Mouse (Mus musculus) heart, embryonic 16.5 days (tissue): Measurements from ENCODE around the gene Faap20. TPM values are rescaled to one million over a fixed set of nuclear protein-coding genes. Genes with fewer than 3 reads are reported as not detected.

Experiments used
- ATAC-seq: fragments of 200-750 bp; cut with Nextera tagmentation; replicated peaks from 2 replicates; pipeline ENCODE4 v1.8.0; 2017; ENCODE audit warnings: moderate number of reproducible peaks; ENCODE audit not compliant: insufficient read depth, low FRiP score; ENCODE audit errors: extremely low read depth
- H3K27ac ChIP-seq: fragments of 300-500 bp; sonication (generic); 2 replicates; pipeline ENCODE4 v1.5.1; 2014; ENCODE audit warnings: mild to moderate bottlenecking, low read length, control low read depth, moderate library complexity
- H3K27me3 ChIP-seq: fragments of 300-500 bp; sonication (generic); 2 replicates; pipeline ENCODE4 v1.6.1; 2014; ENCODE audit warnings: low read length, mixed read lengths; ENCODE audit not compliant: control insufficient read depth, insufficient read depth
- H3K36me3 ChIP-seq: fragments of 300-500 bp; sonication (generic); 2 replicates; pipeline ENCODE4 v1.6.1; 2014; ENCODE audit not compliant: control insufficient read depth, insufficient read depth
- H3K4me1 ChIP-seq: fragments of 300-500 bp; sonication (generic); 2 replicates; pipeline ENCODE4 v1.6.1; 2014; ENCODE audit warnings: low read length, mixed read lengths; ENCODE audit not compliant: control insufficient read depth, insufficient read depth
- H3K4me2 ChIP-seq: fragments of 300-500 bp; sonication (generic); 2 replicates; pipeline ENCODE4 v1.6.1; 2014; ENCODE audit warnings: low read depth, mild to moderate bottlenecking, control low read depth, low read length
- H3K4me3 ChIP-seq: fragments of 300-500 bp; sonication (generic); 2 replicates; pipeline ENCODE4 v1.5.1; 2014; ENCODE audit warnings: mild to moderate bottlenecking, control low read depth, low read length
- H3K9ac ChIP-seq: fragments of 300-500 bp; sonication (generic); 2 replicates; pipeline ENCODE4 v1.6.1; 2014; ENCODE audit warnings: low read length, control low read depth
- H3K9me3 ChIP-seq: fragments of 300-500 bp; sonication (generic); replicated peaks from 2 replicates; pipeline ENCODE4 v1.6.1; 2016; ENCODE audit warnings: low read length; ENCODE audit not compliant: control insufficient read depth
- WGBS: fragments of 180-500 bp; shearing (Covaris S2); extraction: QIAGEN DNeasy Blood & Tissue Kit; methylation state at CpG from one replicate; pipeline ENCODE4 v1.1.7; 2014; 5-methylcytosine and 5-hydroxymethylcytosine counted together
- polyA plus RNA-seq: library from polyadenylated mRNA; unstranded; fragments of >200 nt; fragmentation: Nextera tagmentation; extraction: Ambion mirVana; gene quantifications from 2 replicates; pipeline ENCODE4 v1.2.1, GENCODE M21; 2015

Gene Faap20
- polyA plus RNA-seq, 1 experiment from 2014 or later, result 68.4 TPM

- Histone ChIP-seq H3K27ac (no peak overlapping the region), H3K4me3 (no peak overlapping the region), H3K9me3 (no peaks in the 10 kb centered on the region), H3K27me3 (no peaks in the 10 kb centered on the region), H3K36me3 (no peaks in the 10 kb centered on the region), H3K9ac (no peak overlapping the region), H3K4me2 (no peak overlapping the region), H3K4me1 (peaks cover 19% of the 10 kb centered on the region)
- no peak for ATAC-seq
- WGBS, result 71% methylated on average over 8 of the region's 8 CpGs
Measured at GRCm38 (mm10) chr4:155279054-155279453, 29.5 kb downstream of the Faap20 start.

GRCm38 (mm10) chr4:155279926-155280767, 30.5 kb downstream of the Faap20 start:
- WGBS, result 43% methylated on average over 16 of the region's 16 CpGs
- peaks cover 19% of the 10 kb centered on the region for H3K4me1 ChIP-seq
- H3K27me3 ChIP-seq, result no peaks in the 10 kb centered on the region
- no peak overlapping the region for H3K4me3 ChIP-seq
- no peaks in the 10 kb centered on the region for H3K9me3 ChIP-seq
- no peak overlapping the region for H3K4me2 ChIP-seq
- no peaks in the 10 kb centered on the region for H3K36me3 ChIP-seq
- H3K9ac ChIP-seq, result no peak overlapping the region
- ATAC-seq, result no peak
- no peak overlapping the region for H3K27ac ChIP-seq

- ATAC-seq, result no peak
- Histone ChIP-seq H3K4me1 (peaks cover 19% of the 10 kb centered on the region), H3K27ac (no peak overlapping the region), H3K9me3 (no peaks in the 10 kb centered on the region), H3K9ac (no peak overlapping the region), H3K27me3 (no peaks in the 10 kb centered on the region), H3K4me3 (no peak overlapping the region), H3K4me2 (no peak overlapping the region), H3K36me3 (no peaks in the 10 kb centered on the region)
- WGBS, result 77% methylated on average over 1 of the region's 1 CpGs
Measured at GRCm38 (mm10) chr4:155280768-155281121, 31.1 kb downstream of the Faap20 start.

- Histone ChIP-seq H3K4me3 (no peak overlapping the region), H3K27ac (no peak overlapping the region), H3K4me2 (no peak overlapping the region), H3K27me3 (no peaks in the 10 kb centered on the region), H3K9me3 (no peaks in the 10 kb centered on the region), H3K4me1 (peaks cover 19% of the 10 kb centered on the region), H3K36me3 (no peaks in the 10 kb centered on the region), H3K9ac (no peak overlapping the region)
- no peak for ATAC-seq
- 62% methylated on average over 2 of the region's 2 CpGs for WGBS
Measured at GRCm38 (mm10) chr4:155281227-155281626, 31.6 kb downstream of the Faap20 start.

GRCm38 (mm10) chr4:155281652-155282051, 32.0 kb downstream of the Faap20 start:
- Histone ChIP-seq H3K27me3 (no peaks in the 10 kb centered on the region), H3K4me1 (peaks cover 19% of the 10 kb centered on the region), H3K9me3 (no peaks in the 10 kb centered on the region), H3K9ac (no peak overlapping the region), H3K4me2 (no peak overlapping the region), H3K27ac (no peak overlapping the region), H3K4me3 (no peak overlapping the region), H3K36me3 (no peaks in the 10 kb centered on the region)
- 80% methylated on average over 8 of the region's 8 CpGs for WGBS
- no peak for ATAC-seq

- H3K4me3 ChIP-seq, result no peak overlapping the region
- peaks cover 19% of the 10 kb centered on the region for H3K4me1 ChIP-seq
- WGBS, result 44% methylated on average over 6 of the region's 6 CpGs
- H3K9me3 ChIP-seq, result no peaks in the 10 kb centered on the region
- no peak for ATAC-seq
- no peaks in the 10 kb centered on the region for H3K27me3 ChIP-seq
- H3K36me3 ChIP-seq, result no peaks in the 10 kb centered on the region
- no peak overlapping the region for H3K9ac ChIP-seq
- H3K27ac ChIP-seq, result peak overlapping the region; percentile 21; the same call in 1 of the 2 replicates
- no peak overlapping the region for H3K4me2 ChIP-seq
Measured at GRCm38 (mm10) chr4:155282231-155282630, 32.6 kb downstream of the Faap20 start.

- 36% methylated on average over 11 of the region's 11 CpGs for WGBS
- H3K27me3 ChIP-seq, result no peaks in the 10 kb centered on the region
- no peaks in the 10 kb centered on the region for H3K9me3 ChIP-seq
- H3K4me2 ChIP-seq, result peak overlapping the region; percentile 36; the same call in 1 of the 2 replicates
- no peaks in the 10 kb centered on the region for H3K36me3 ChIP-seq
- peak overlapping the region; percentile 20; the same call in 1 of the 2 replicates for H3K27ac ChIP-seq
- no peak overlapping the region for H3K4me3 ChIP-seq
- ATAC-seq, result peak; percentile 69
- no peak overlapping the region for H3K9ac ChIP-seq
- peaks cover 19% of the 10 kb centered on the region for H3K4me1 ChIP-seq
Measured at GRCm38 (mm10) chr4:155283001-155283503, 33.5 kb downstream of the Faap20 start.

- H3K4me1 ChIP-seq, result peaks cover 19% of the 10 kb centered on the region
- ATAC-seq, result no peak
- WGBS, result 58% methylated on average over 9 of the region's 9 CpGs
- no peak overlapping the region for H3K9ac ChIP-seq
- H3K27ac ChIP-seq, result peak overlapping the region; percentile 20; the same call in 1 of the 2 replicates
- H3K9me3 ChIP-seq, result no peaks in the 10 kb centered on the region
- H3K36me3 ChIP-seq, result no peaks in the 10 kb centered on the region
- H3K4me2 ChIP-seq, result peak overlapping the region; percentile 36; the same call in 1 of the 2 replicates
- no peaks in the 10 kb centered on the region for H3K27me3 ChIP-seq
- no peak overlapping the region for H3K4me3 ChIP-seq
Measured at GRCm38 (mm10) chr4:155283585-155283984, 34.0 kb downstream of the Faap20 start.
